Mouse (Mus musculus) heart, postnatal 36 days (tissue): ENCODE measurements around the gene Vash1. TPM values are rescaled to one million over a fixed set of nuclear protein-coding genes. Genes with fewer than 3 reads are reported as not detected.

ENCODE experiments used
- DNase-seq, 2 experiments: peaks; one replicate each; pipeline ENCODE4 v3.0.0; 2021 to 2022
- intact Hi-C: fragments of 180-260 bp; cut with DNase I; formaldehyde crosslinking; loops from one replicate; pipeline ENCODE4 v1.15.1; 2025
- total RNA-seq, 2 experiments: library from RNA; stranded (reverse); gene quantifications; 2 replicates each; pipeline ENCODE4 v1.2.3; 2021

Gene Vash1
- total RNA-seq, 2 experiments from 2014 or later, result 14.0 to 17.0 TPM

GRCm38 (mm10) chr12:86681626-86682025, 3.1 kb downstream of the Vash1 start:
- intact Hi-C loops, result no loop called here
- no peak for DNase-seq

GRCm38 (mm10) chr12:86682178-86682577, 3.7 kb downstream of the Vash1 start:
- intact Hi-C loops, result no loop called here
- no peak for DNase-seq

GRCm38 (mm10) chr12:86683698-86684097, 5.2 kb downstream of the Vash1 start:
- intact Hi-C loops, result no loop called here
- no peak for DNase-seq

GRCm38 (mm10) chr12:86685275-86685674, 6.8 kb downstream of the Vash1 start:
- DNase-seq, result no peak
- intact Hi-C loops, result no loop called here

GRCm38 (mm10) chr12:86686551-86687330, 8.2 kb downstream of the Vash1 start:
- DNase-seq, result peak in 1 of 2 experiments; percentile 27
- intact Hi-C loops, result no loop called here

- intact Hi-C loops, result no loop called here
- DNase-seq, result no peak
Observed at GRCm38 (mm10) chr12:86687445-86687955, 9.0 kb downstream of the Vash1 start.

- intact Hi-C loops, result no loop called here
- peak in 1 of 2 experiments; percentile 34 for DNase-seq
Observed at GRCm38 (mm10) chr12:86687971-86688573, 9.6 kb downstream of the Vash1 start.

- no peak for DNase-seq
- intact Hi-C loops, result no loop called here
Observed at GRCm38 (mm10) chr12:86688917-86689316, 10.4 kb downstream of the Vash1 start.

GRCm38 (mm10) chr12:86690700-86691485, 12.4 kb downstream of the Vash1 start:
- no peak for DNase-seq
- intact Hi-C loops, result no loop called here

- intact Hi-C loops, result no loop called here
- DNase-seq, result peak; percentile 51 to 53
Observed at GRCm38 (mm10) chr12:86692471-86693356, 14.2 kb downstream of the Vash1 start.

GRCm38 (mm10) chr12:86693389-86693788, 14.9 kb downstream of the Vash1 start:
- intact Hi-C loops, result no loop called here
- no peak for DNase-seq

GRCm38 (mm10) chr12:86694441-86694840, 15.9 kb downstream of the Vash1 start:
- DNase-seq, result no peak
- intact Hi-C loops, result no loop called here

- intact Hi-C loops, result no loop called here
- DNase-seq, result no peak
Observed at GRCm38 (mm10) chr12:86697996-86698395, 19.5 kb downstream of the Vash1 start.

GRCm38 (mm10) chr12:86698537-86698936, 20.0 kb downstream of the Vash1 start:
- no peak for DNase-seq
- intact Hi-C loops, result no loop called here

- intact Hi-C loops, result no loop called here
- no peak for DNase-seq
Observed at GRCm38 (mm10) chr12:86699965-86700926, 21.7 kb downstream of the Vash1 start.

- DNase-seq, result no peak
- intact Hi-C loops, result no loop called here
Observed at GRCm38 (mm10) chr12:86700927-86701310, 22.4 kb downstream of the Vash1 start.

GRCm38 (mm10) chr12:86701491-86701890, 23.0 kb downstream of the Vash1 start:
- intact Hi-C loops, result no loop called here
- DNase-seq, result no peak

GRCm38 (mm10) chr12:86702690-86703089, 24.2 kb downstream of the Vash1 start:
- intact Hi-C loops, result no loop called here
- no peak for DNase-seq

GRCm38 (mm10) chr12:86705843-86706242, 27.3 kb downstream of the Vash1 start:
- no peak for DNase-seq
- intact Hi-C loops, result no loop called here
